Mouse (Mus musculus): ENCODE measurements at regions not wholly inside any gene's neighbourhood (a gene's known extent, or its start where the extent isn't known, plus 50 kb on each side); places are given as distances from the start of the nearest gene placed in this dataset.

DNA sequence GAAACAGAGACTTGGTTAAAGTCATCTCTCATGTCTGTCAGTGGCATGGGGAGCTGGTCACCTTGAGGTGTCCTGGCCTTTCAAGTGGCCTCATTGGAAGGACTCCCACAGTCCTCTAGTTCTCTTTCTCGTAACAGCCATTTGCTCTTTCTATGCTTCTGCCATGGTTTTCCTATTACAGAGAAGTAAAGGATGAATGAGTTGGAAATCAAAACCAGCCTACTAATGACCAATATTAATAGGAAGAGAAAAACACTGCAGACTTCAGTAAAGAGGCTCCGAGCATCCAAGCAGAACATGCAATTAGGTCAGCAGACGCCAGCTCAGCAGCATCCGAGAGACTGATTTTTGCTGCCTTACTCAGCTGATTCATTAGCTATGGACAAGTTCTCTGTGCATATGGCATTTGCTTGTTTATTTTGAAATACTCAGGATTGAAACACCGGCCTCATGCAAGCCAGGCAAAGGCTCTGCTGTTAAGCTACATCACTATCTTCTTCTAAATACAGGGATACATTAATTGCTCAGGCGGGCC is 377.4 kb upstream of the Camk1g start:
- no peak for DNase-seq
- H3K27me3 ChIP-seq (ENCODE audit: insufficient read depth, low read length): no peaks in the 10 kb centered on the region
- no peak overlapping the region for H3K4me3 ChIP-seq (ENCODE audit: low read depth, low read length)
- TF ChIP-seq CTCF (IDR thresholded peaks at IDR 0.05; ENCODE audit: low read depth): no peak
- no peaks in the 10 kb centered on the region for H3K36me3 ChIP-seq (ENCODE audit: insufficient read depth)
- 73% methylated on average over 6 of the region's 6 CpGs for WGBS
- ATAC-seq (ENCODE audit: insufficient read depth): no peak
- no peak overlapping the region for H3K4me2 ChIP-seq
- H3K27ac ChIP-seq (ENCODE audit: low read depth): no peak overlapping the region
- no peak overlapping the region for H3K9ac ChIP-seq
- no peaks in the 10 kb centered on the region for H3K9me3 ChIP-seq (ENCODE audit: low read depth, low read length)
- no peaks in the 10 kb centered on the region for H3K4me1 ChIP-seq (ENCODE audit: insufficient read depth)

DNA sequence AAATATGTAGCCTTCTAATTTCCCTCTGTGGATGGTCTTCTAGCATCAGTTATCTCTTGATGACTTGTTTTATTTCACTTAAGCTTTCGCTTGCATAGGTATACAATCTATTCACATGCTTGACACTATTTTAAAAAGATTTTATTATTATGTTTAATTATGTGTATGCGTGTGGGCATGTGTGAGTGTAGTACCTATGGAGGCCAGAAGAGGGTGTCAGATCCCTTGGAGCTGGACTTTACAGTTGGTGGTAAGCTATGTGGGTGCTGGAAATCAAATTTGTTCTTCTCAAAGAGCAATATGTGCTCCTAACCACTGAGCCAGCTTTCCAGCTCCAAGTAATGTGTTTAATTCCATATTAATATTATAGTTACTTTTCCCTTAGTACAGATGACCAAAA is 372.6 kb upstream of the Camk1g start:
- H3K4me1 ChIP-seq (ENCODE audit: insufficient read depth): no peaks in the 10 kb centered on the region
- H3K4me3 ChIP-seq (ENCODE audit: low read depth, low read length): no peak overlapping the region

DNA sequence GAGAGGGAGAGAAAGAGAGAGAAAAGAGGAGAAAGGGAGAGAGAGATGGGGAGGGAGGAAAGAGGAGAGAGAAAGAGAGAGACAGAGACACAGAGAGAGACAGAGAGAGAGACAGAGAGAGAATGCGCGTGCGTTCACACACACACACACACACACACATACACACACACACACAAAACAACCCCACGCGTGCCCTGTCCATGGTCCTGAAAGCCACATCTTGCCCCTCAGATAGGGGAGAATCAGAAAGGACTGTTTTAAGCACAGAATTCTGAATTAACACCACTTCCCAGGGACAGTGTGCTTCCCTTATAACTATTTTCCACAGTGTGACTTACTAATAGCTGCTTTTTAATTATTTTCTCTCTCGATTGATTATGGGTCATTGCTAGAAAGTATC is 368.7 kb upstream of the Camk1g start:
- H3K9me3 ChIP-seq (ENCODE audit: low read depth, low read length): no peaks in the 10 kb centered on the region
- no peaks in the 10 kb centered on the region for H3K27me3 ChIP-seq (ENCODE audit: insufficient read depth, low read length)
- TF ChIP-seq CTCF (IDR thresholded peaks at IDR 0.05; ENCODE audit: low read depth): no peak
- no peaks in the 10 kb centered on the region for H3K36me3 ChIP-seq (ENCODE audit: insufficient read depth)
- no peak overlapping the region for H3K4me2 ChIP-seq
- peak; percentile 81 for DNase-seq
- no peak for ATAC-seq (ENCODE audit: insufficient read depth)
- H3K4me1 ChIP-seq (ENCODE audit: insufficient read depth): no peaks in the 10 kb centered on the region
- H3K27ac ChIP-seq (ENCODE audit: low read depth): no peak overlapping the region
- 45% methylated on average over 6 of the region's 6 CpGs for WGBS
- H3K9ac ChIP-seq: no peak overlapping the region
- no peak overlapping the region for H3K4me3 ChIP-seq (ENCODE audit: low read depth, low read length)

More for the DNA sequence above, 372.6 kb upstream of the Camk1g start:
- ATAC-seq (ENCODE audit: insufficient read depth) (no peak), DNase-seq (no peak)
- Histone ChIP-seq H3K4me2 (no peak overlapping the region), H3K27me3 (ENCODE audit: insufficient read depth, low read length) (no peaks in the 10 kb centered on the region), H3K9me3 (ENCODE audit: low read depth, low read length) (no peaks in the 10 kb centered on the region), H3K36me3 (ENCODE audit: insufficient read depth) (no peaks in the 10 kb centered on the region), H3K27ac (ENCODE audit: low read depth) (no peak overlapping the region), H3K9ac (no peak overlapping the region)
- peak; percentile 28; the same call in 1 of the 2 replicates for TF ChIP-seq CTCF (IDR thresholded peaks at IDR 0.05; ENCODE audit: low read depth)
- WGBS: 87% methylated on average over 2 of the region's 2 CpGs

DNA sequence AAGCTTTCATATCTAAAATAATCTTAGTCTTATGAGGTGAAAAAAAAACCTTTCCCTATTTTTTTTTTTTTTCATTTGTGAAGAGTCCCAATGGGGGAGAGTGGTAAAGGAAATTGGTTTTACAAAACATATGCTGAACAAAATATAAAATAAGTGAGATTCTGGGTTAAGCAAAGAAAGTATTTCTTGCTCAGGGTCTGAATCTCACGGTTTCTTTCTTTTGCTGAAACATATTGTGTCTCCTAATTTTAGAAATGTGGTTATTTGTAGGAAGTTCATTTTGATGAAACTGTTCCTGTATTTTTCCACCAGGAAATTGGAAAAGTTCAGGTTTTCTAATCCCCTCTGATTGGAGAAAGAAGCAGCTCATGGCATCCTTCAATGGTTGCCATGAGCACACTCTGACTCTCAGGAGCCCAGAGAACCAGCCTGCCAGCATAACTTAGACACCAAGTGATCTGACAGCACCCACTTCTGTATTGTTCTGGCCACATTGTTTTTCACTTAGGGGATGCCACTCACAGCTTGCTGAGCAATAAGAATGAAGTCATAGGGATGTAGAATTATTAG is 365.9 kb upstream of the Camk1g start:
- H3K27me3 ChIP-seq (ENCODE audit: insufficient read depth, low read length): no peaks in the 10 kb centered on the region
- ATAC-seq (ENCODE audit: insufficient read depth): no peak
- H3K9ac ChIP-seq: no peak overlapping the region
- no peaks in the 10 kb centered on the region for H3K4me1 ChIP-seq (ENCODE audit: insufficient read depth)
- no peaks in the 10 kb centered on the region for H3K9me3 ChIP-seq (ENCODE audit: low read depth, low read length)
- H3K4me2 ChIP-seq: no peak overlapping the region
- H3K4me3 ChIP-seq (ENCODE audit: low read depth, low read length): no peak overlapping the region
- no peak overlapping the region for H3K27ac ChIP-seq (ENCODE audit: low read depth)
- no peaks in the 10 kb centered on the region for H3K36me3 ChIP-seq (ENCODE audit: insufficient read depth)
- WGBS: 81% methylated on average over 1 of the region's 1 CpGs
- no peak for TF ChIP-seq CTCF (IDR thresholded peaks at IDR 0.05; ENCODE audit: low read depth)
- DNase-seq: no peak

DNA sequence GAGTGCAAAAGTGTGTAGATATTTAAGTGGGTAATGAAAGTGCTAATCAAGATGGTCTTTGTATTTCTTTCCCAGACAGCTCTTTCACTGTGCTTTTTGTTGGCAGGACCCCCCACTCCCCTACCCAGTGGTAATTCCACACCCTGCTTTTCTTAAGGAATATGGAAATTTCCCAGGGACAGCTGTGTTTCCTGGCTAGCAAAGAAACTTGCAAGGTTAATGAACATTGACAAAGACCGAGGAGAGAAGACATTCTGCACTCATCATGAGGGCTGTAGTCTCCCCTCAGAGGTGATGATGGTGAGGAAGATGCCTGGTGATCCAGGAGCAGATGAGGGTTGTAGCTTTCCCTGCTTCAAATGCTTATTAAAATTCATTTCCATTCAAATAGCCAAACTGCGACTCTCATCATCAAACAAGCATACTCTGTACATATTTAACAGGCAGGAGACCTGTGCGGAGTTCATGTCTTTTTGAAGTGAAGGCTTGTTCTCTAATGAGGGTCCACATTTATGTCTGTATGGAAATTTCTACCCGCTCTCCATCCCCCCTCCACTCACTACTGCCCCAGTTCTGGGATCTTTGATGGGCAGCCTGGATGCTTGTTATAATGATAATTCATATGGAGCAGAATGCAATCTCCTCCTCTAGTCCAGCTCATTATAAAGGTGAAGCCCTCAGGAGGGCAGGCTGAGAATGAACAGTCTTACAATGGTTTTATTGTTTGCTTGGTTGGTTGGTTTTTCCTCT is 364.1 kb upstream of the Camk1g start:
- H3K36me3 ChIP-seq (ENCODE audit: insufficient read depth): no peaks in the 10 kb centered on the region
- H3K4me3 ChIP-seq (ENCODE audit: low read depth, low read length): no peak overlapping the region
- 64% methylated on average over 4 of the region's 4 CpGs for WGBS
- H3K4me2 ChIP-seq: no peak overlapping the region
- no peak overlapping the region for H3K27ac ChIP-seq (ENCODE audit: low read depth)
- no peaks in the 10 kb centered on the region for H3K27me3 ChIP-seq (ENCODE audit: insufficient read depth, low read length)
- H3K9me3 ChIP-seq (ENCODE audit: low read depth, low read length): no peaks in the 10 kb centered on the region
- no peak for ATAC-seq (ENCODE audit: insufficient read depth)
- no peak for TF ChIP-seq CTCF (IDR thresholded peaks at IDR 0.05; ENCODE audit: low read depth)
- H3K9ac ChIP-seq: no peak overlapping the region
- no peak for DNase-seq
- H3K4me1 ChIP-seq (ENCODE audit: insufficient read depth): no peaks in the 10 kb centered on the region

DNA sequence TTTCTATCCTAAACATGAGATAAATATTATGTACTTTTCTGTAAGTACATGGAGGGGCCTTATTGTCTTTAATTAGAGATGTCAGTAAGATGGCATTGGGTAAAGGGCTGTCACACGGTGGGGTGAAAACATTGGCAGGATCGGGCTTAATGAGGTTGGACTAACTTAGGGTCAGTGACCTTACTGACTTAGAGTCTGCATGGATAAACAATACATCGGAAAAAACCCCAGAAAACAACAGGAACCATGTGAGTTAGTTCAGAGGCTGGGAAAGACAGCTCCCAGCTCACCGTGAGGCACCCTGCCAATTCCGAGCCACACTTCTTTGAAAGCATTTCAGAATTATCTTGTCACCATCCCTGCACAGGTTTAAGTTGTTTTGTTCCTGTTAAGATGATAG is 363.3 kb upstream of the Camk1g start:
- Histone ChIP-seq H3K9me3 (ENCODE audit: low read depth, low read length) (no peaks in the 10 kb centered on the region), H3K36me3 (ENCODE audit: insufficient read depth) (no peaks in the 10 kb centered on the region), H3K27ac (ENCODE audit: low read depth) (no peak overlapping the region), H3K9ac (no peak overlapping the region), H3K4me1 (ENCODE audit: insufficient read depth) (no peaks in the 10 kb centered on the region), H3K4me2 (no peak overlapping the region), H3K27me3 (ENCODE audit: insufficient read depth, low read length) (no peaks in the 10 kb centered on the region), H3K4me3 (ENCODE audit: low read depth, low read length) (no peak overlapping the region)
- 14% methylated on average over 5 of the region's 5 CpGs for WGBS
- no peak for ATAC-seq (ENCODE audit: insufficient read depth)
- TF ChIP-seq CTCF (IDR thresholded peaks at IDR 0.05; ENCODE audit: low read depth): no peak
- no peak for DNase-seq

DNA sequence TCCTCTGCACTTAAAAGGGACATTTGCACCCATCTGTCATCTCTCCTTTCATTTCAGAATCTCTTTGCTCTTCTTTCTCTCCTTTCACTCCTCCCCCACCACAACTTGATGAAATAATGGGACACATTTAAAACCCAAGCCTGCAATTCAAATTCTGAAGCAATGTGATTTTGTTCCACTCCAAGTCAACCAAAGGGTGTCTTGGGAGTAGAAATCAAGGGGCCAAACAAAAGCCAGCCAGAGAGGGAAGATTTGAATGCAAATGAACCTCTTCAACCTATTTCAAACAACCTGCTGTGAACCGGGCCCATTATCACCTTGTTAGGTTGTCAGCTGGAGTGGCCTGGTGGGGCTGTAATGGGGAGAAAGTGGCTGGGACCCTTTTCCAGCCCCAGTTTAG is 362.0 kb upstream of the Camk1g start:
- DNase-seq (no peak), ATAC-seq (ENCODE audit: insufficient read depth) (no peak)
- H3K9me3 ChIP-seq (ENCODE audit: low read depth, low read length): no peaks in the 10 kb centered on the region
- H3K4me3 ChIP-seq (ENCODE audit: low read depth, low read length): no peak overlapping the region
- no peak overlapping the region for H3K27ac ChIP-seq (ENCODE audit: low read depth)
- no peak for TF ChIP-seq CTCF (IDR thresholded peaks at IDR 0.05; ENCODE audit: low read depth)
- no peak overlapping the region for H3K9ac ChIP-seq
- H3K36me3 ChIP-seq (ENCODE audit: insufficient read depth): no peaks in the 10 kb centered on the region
- H3K4me2 ChIP-seq: no peak overlapping the region
- H3K4me1 ChIP-seq (ENCODE audit: insufficient read depth): no peaks in the 10 kb centered on the region
- WGBS: 18% methylated on average over 1 of the region's 1 CpGs
- no peaks in the 10 kb centered on the region for H3K27me3 ChIP-seq (ENCODE audit: insufficient read depth, low read length)

All from lung, embryonic 14.5 days (tissue).